Mouse (Mus musculus): Measurements from ENCODE around the gene L1cam. TPM values are rescaled to one million over a fixed set of nuclear protein-coding genes. Genes with fewer than 3 reads are reported as not detected.
A peak's percentile ranks its signal among the peaks of the same experiment; 100 is the strongest.

The L1cam gene
- total and polyA plus RNA-seq, 3 experiments = 2.1 to 3.7 (median 2.9) TPM

GRCm38 (mm10) chrX:73891551-73892152 lies 4.3 kb downstream of the L1cam start, which contains the start of gene Avpr2:
Avpr2 (plus strand) TSS chrX:73892102.
- no peak within 1 kb of the TSS for H3K4me3 ChIP-seq
- intact Hi-C loops (cut with DNase I) = no loop called here
- H3K27me3 ChIP-seq (ENCODE audit: control insufficient read depth, insufficient read depth, low read length) = no peaks in the 10 kb centered on the region
- WGBS = 75% methylated on average over 6 of the region's 6 CpGs
- TF ChIP-seq CTCF (IDR thresholded peaks at IDR 0.05) (no peak), EP300 (IDR thresholded peaks at IDR 0.05; ENCODE audit: insufficient read depth, low read depth, low read length) (no peak), POLR2A (IDR thresholded peaks at IDR 0.05; ENCODE audit: insufficient read depth, low read depth, low read length) (no peak)
- no peak within 1 kb of the TSS for H3K9ac ChIP-seq (ENCODE audit: low read depth, low read length)
- no peaks in the 10 kb centered on the region for H3K36me3 ChIP-seq (ENCODE audit: control insufficient read depth, insufficient read depth, low read length)
- H3K79me2 ChIP-seq (replicated peaks; ENCODE audit: control insufficient read depth, insufficient read depth, low read length) = no peaks in the 10 kb centered on the region
- H3K27ac ChIP-seq = no peak within 1 kb of the TSS
- H3K4me1 ChIP-seq (ENCODE audit: control insufficient read depth, insufficient read depth, low read length) = no peaks in the 10 kb centered on the region
- DNase-seq = no peak

GRCm38 (mm10) chrX:73881463-73881862 lies 14.4 kb downstream of the L1cam start:
- H3K36me3 ChIP-seq (ENCODE audit: control insufficient read depth, insufficient read depth, low read length) = no peaks in the 10 kb centered on the region
- no peak overlapping the region for H3K9ac ChIP-seq (ENCODE audit: low read depth, low read length)
- TF ChIP-seq EP300 (IDR thresholded peaks at IDR 0.05; ENCODE audit: insufficient read depth, low read depth, low read length) (no peak), CTCF (IDR thresholded peaks at IDR 0.05) (no peak), POLR2A (IDR thresholded peaks at IDR 0.05; ENCODE audit: insufficient read depth, low read depth, low read length) (no peak)
- no peak overlapping the region for H3K4me3 ChIP-seq
- no peaks in the 10 kb centered on the region for H3K79me2 ChIP-seq (replicated peaks; ENCODE audit: control insufficient read depth, insufficient read depth, low read length)
- H3K27ac ChIP-seq = no peak overlapping the region
- 60% methylated on average over 6 of the region's 6 CpGs for WGBS
- H3K27me3 ChIP-seq (ENCODE audit: control insufficient read depth, insufficient read depth, low read length) = 0 out of 2 replicates have a peak, but pooled peaks cover 2% of the 10 kb centered on the region
- intact Hi-C loops (cut with DNase I) = no loop called here
- no peaks in the 10 kb centered on the region for H3K4me1 ChIP-seq (ENCODE audit: control insufficient read depth, insufficient read depth, low read length)
- DNase-seq = no peak

- Histone ChIP-seq H3K27me3 (ENCODE audit: control insufficient read depth, insufficient read depth, low read length) (0 out of 2 replicates have a peak, but pooled peaks cover 2% of the 10 kb centered on the region), H3K4me3 (peak overlapping the region; percentile 30; the same call in 1 of the 2 replicates), H3K79me2 (replicated peaks; ENCODE audit: control insufficient read depth, insufficient read depth, low read length) (no peaks in the 10 kb centered on the region), H3K4me1 (ENCODE audit: control insufficient read depth, insufficient read depth, low read length) (no peaks in the 10 kb centered on the region), H3K36me3 (ENCODE audit: control insufficient read depth, insufficient read depth, low read length) (no peaks in the 10 kb centered on the region), H3K27ac (no peak overlapping the region), H3K9ac (ENCODE audit: low read depth, low read length) (no peak overlapping the region; the same call in 1 of the 2 replicates)
- DNase-seq = no peak
- 35% methylated on average over 16 of the region's 16 CpGs for WGBS
- intact Hi-C loops (cut with DNase I) = no loop called here
- TF ChIP-seq POLR2A (IDR thresholded peaks at IDR 0.05; ENCODE audit: insufficient read depth, low read depth, low read length) = no peak
- TF ChIP-seq CTCF (IDR thresholded peaks at IDR 0.05) = no peak
- TF ChIP-seq EP300 (IDR thresholded peaks at IDR 0.05; ENCODE audit: insufficient read depth, low read depth, low read length) = no peak
Observed at GRCm38 (mm10) chrX:73881036-73881427, 14.9 kb downstream of the L1cam start.

GRCm38 (mm10) chrX:73880194-73881035 lies 15.5 kb downstream of the L1cam start:
- intact Hi-C loops (cut with DNase I) = no loop called here
- no peaks in the 10 kb centered on the region for H3K4me1 ChIP-seq (ENCODE audit: control insufficient read depth, insufficient read depth, low read length)
- 13% methylated on average over 38 of the region's 48 CpGs for WGBS
- peak; percentile 35 to 44 for DNase-seq
- H3K27ac ChIP-seq = no peak overlapping the region
- H3K36me3 ChIP-seq (ENCODE audit: control insufficient read depth, insufficient read depth, low read length) = no peaks in the 10 kb centered on the region
- H3K79me2 ChIP-seq (replicated peaks; ENCODE audit: control insufficient read depth, insufficient read depth, low read length) = no peaks in the 10 kb centered on the region
- peak overlapping the region; percentile 59 for H3K9ac ChIP-seq (ENCODE audit: low read depth, low read length)
- TF ChIP-seq EP300 (IDR thresholded peaks at IDR 0.05; ENCODE audit: insufficient read depth, low read depth, low read length) (no peak), POLR2A (IDR thresholded peaks at IDR 0.05; ENCODE audit: insufficient read depth, low read depth, low read length) (no peak), CTCF (IDR thresholded peaks at IDR 0.05) (no peak)
- H3K27me3 ChIP-seq (ENCODE audit: control insufficient read depth, insufficient read depth, low read length) = 0 out of 2 replicates have a peak, but pooled peaks cover 2% of the 10 kb centered on the region
- H3K4me3 ChIP-seq = peak overlapping the region; percentile 30

GRCm38 (mm10) chrX:73877014-73877413 lies 18.9 kb downstream of the L1cam start:
- DNase-seq = no peak
- Histone ChIP-seq H3K36me3 (ENCODE audit: control insufficient read depth, insufficient read depth, low read length) (no peaks in the 10 kb centered on the region), H3K4me3 (no peak overlapping the region), H3K4me1 (ENCODE audit: control insufficient read depth, insufficient read depth, low read length) (no peaks in the 10 kb centered on the region), H3K27ac (no peak overlapping the region), H3K9ac (ENCODE audit: low read depth, low read length) (no peak overlapping the region), H3K79me2 (replicated peaks; ENCODE audit: control insufficient read depth, insufficient read depth, low read length) (no peaks in the 10 kb centered on the region), H3K27me3 (ENCODE audit: control insufficient read depth, insufficient read depth, low read length) (0 out of 2 replicates have a peak, but pooled peaks cover 2% of the 10 kb centered on the region)
- WGBS = 68% methylated on average over 1 of the region's 1 CpGs
- no peak for TF ChIP-seq EP300 (IDR thresholded peaks at IDR 0.05; ENCODE audit: insufficient read depth, low read depth, low read length)
- TF ChIP-seq CTCF (IDR thresholded peaks at IDR 0.05) = no peak
- no peak for TF ChIP-seq POLR2A (IDR thresholded peaks at IDR 0.05; ENCODE audit: insufficient read depth, low read depth, low read length)
- intact Hi-C loops (cut with DNase I) = no loop called here
